Mouse (Mus musculus): Measurements from ENCODE around the gene Ccna2.

- no peak for TF ChIP-seq CTCF (IDR thresholded peaks at IDR 0.05; ENCODE audit: control insufficient read depth, insufficient read depth, insufficient replicate concordance, low read depth, low read length)
- no peak for TF ChIP-seq POLR2A (IDR thresholded peaks at IDR 0.05; ENCODE audit: control insufficient read depth, low read depth, low read length)
Observed at GRCm38 (mm10) chr3:36540756-36541155, 31.2 kb downstream of the Ccna2 start.
